Mouse (Mus musculus): Measurements from ENCODE around the gene Onecut3. TPM values are rescaled to one million over a fixed set of nuclear protein-coding genes. Genes with fewer than 3 reads are reported as not detected.
A peak's percentile ranks its signal among the peaks of the same experiment; 100 is the strongest.

Gene Onecut3
- polyA plus RNA-seq, 1 experiment from 2014 or later: 0.05 TPM

DNA sequence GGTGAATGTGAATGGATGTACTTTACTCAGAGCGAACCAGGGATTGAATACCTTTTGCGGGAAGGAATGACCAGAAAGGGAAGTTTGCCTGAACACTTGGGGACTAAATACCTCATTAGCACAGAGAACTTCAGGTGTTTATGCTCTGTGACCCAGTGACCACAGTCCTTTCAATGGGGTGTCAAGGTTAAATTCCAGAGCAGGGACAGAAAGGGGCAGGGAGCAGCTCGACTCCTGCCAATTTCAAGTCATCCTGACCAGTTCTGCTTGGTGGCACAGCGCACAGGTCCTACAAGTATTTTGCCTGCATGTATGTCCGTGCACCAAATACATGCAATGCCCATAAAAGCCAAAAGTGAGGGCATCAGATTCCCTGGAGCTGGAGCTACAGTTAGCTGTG is 29.6 kb upstream of the Onecut3 start:
- H3K4me2 ChIP-seq (replicated peaks; ENCODE audit: low read depth): no peak overlapping the region
- TF ChIP-seq CTCF (IDR thresholded peaks at IDR 0.05; ENCODE audit: low read depth): no peak
- no peak overlapping the region for H3K9ac ChIP-seq (ENCODE audit: low read depth, low read length)
- no peaks in the 10 kb centered on the region for H3K9me3 ChIP-seq (ENCODE audit: control insufficient read depth)
- H3K36me3 ChIP-seq (ENCODE audit: control insufficient read depth, insufficient read depth): no peaks in the 10 kb centered on the region
- H3K4me3 ChIP-seq (ENCODE audit: low read depth, low read length): no peak overlapping the region
- ATAC-seq: no peak
- no peaks in the 10 kb centered on the region for H3K4me1 ChIP-seq (replicated peaks; ENCODE audit: control insufficient read depth, insufficient read depth, low read length)
- H3K27ac ChIP-seq (ENCODE audit: low read depth, low read length): no peak overlapping the region
- H3K27me3 ChIP-seq (replicated peaks; ENCODE audit: control insufficient read depth, insufficient read depth, low read length): peaks cover 20% of the 10 kb centered on the region
- WGBS: 70% methylated on average over 5 of the region's 5 CpGs

DNA sequence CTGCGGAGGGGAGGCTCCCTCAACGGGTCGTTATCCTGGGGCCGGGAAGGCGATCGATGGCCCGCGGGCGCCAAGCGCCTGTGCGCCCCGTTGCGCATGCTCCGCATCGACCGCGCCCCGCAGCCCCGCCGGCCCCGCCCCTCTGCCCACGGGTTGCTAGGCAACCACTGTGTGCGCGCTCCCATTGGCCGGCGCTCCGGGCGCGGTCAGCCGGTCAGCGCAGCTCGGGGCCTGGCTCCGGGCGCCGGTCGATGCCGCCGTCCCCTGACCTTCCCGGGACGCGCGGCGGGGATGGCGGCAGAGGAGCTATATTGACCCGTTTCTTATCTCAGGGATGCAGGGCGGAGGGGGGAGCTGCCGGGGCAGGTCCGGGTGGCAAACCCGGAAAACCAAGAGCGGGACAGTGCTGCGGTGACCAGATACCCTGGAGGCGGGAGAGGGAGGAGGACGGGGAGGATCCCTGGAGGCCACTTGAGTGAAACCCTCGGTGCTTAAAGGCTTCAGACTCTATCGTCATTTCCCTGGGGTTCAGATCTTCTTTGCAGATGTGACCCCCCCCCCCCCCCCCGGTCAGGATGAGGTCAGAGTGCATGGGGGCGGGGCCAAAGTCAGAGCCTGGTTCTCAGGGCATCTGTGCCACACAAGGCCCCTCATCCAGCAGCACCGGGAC is 19.2 kb upstream of the Onecut3 start:
- WGBS: under 1% methylated on average over 57 of the region's 58 CpGs
- ATAC-seq: peak; percentile 85
- H3K4me1 ChIP-seq (replicated peaks; ENCODE audit: control insufficient read depth, insufficient read depth, low read length): no peaks in the 10 kb centered on the region
- H3K27ac ChIP-seq (ENCODE audit: low read depth, low read length): no peak overlapping the region
- H3K9me3 ChIP-seq (ENCODE audit: control insufficient read depth): no peaks in the 10 kb centered on the region
- peaks cover 16% of the 10 kb centered on the region for H3K27me3 ChIP-seq (replicated peaks; ENCODE audit: control insufficient read depth, insufficient read depth, low read length)
- H3K36me3 ChIP-seq (ENCODE audit: control insufficient read depth, insufficient read depth): no peaks in the 10 kb centered on the region
- TF ChIP-seq CTCF (IDR thresholded peaks at IDR 0.05; ENCODE audit: low read depth): no peak
- peak overlapping the region; percentile 26; the same call in 1 of the 2 replicates for H3K9ac ChIP-seq (ENCODE audit: low read depth, low read length)
- peak overlapping the region; percentile 73 for H3K4me2 ChIP-seq (replicated peaks; ENCODE audit: low read depth)
- peak overlapping the region; percentile 41 for H3K4me3 ChIP-seq (ENCODE audit: low read depth, low read length)

GRCm38 (mm10) chr10:80478531-80478930 is 16.1 kb upstream of the Onecut3 start:
- H3K4me3 ChIP-seq (ENCODE audit: low read depth, low read length): no peak overlapping the region
- H3K27ac ChIP-seq (ENCODE audit: low read depth, low read length): no peak overlapping the region
- H3K9me3 ChIP-seq (ENCODE audit: control insufficient read depth): no peaks in the 10 kb centered on the region
- peaks cover 14% of the 10 kb centered on the region for H3K27me3 ChIP-seq (replicated peaks; ENCODE audit: control insufficient read depth, insufficient read depth, low read length)
- 88% methylated on average over 5 of the region's 5 CpGs for WGBS
- TF ChIP-seq CTCF (IDR thresholded peaks at IDR 0.05; ENCODE audit: low read depth): no peak
- H3K4me1 ChIP-seq (replicated peaks; ENCODE audit: control insufficient read depth, insufficient read depth, low read length): no peaks in the 10 kb centered on the region
- no peak overlapping the region for H3K9ac ChIP-seq (ENCODE audit: low read depth, low read length)
- H3K4me2 ChIP-seq (replicated peaks; ENCODE audit: low read depth): no peak overlapping the region
- no peaks in the 10 kb centered on the region for H3K36me3 ChIP-seq (ENCODE audit: control insufficient read depth, insufficient read depth)
- no peak for ATAC-seq

DNA sequence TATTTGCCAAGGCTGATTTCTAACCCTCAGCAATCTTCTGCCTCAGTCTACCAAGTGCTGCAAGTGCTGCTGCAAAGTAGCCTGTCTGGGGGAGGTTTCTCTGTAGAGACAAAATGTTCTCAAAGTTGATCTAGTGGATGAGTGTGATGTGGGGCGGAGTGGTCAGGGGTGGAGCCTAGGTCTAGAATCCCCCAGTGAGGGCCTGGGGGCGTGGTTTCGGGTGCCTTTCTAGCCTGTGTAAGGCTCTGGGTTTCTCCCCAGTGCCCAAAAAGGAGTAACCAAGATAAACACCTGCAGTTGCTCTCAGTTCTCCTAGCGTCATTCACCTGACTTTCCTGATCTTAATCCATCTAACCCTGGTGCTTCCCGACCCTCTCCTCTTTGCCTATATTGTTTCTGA is 13.6 kb upstream of the Onecut3 start:
- H3K9me3 ChIP-seq (ENCODE audit: control insufficient read depth): no peaks in the 10 kb centered on the region
- H3K4me2 ChIP-seq (replicated peaks; ENCODE audit: low read depth): no peak overlapping the region
- no peak for ATAC-seq
- WGBS: 22% methylated on average over 5 of the region's 5 CpGs
- no peak overlapping the region for H3K4me3 ChIP-seq (ENCODE audit: low read depth, low read length)
- H3K4me1 ChIP-seq (replicated peaks; ENCODE audit: control insufficient read depth, insufficient read depth, low read length): no peaks in the 10 kb centered on the region
- H3K36me3 ChIP-seq (ENCODE audit: control insufficient read depth, insufficient read depth): no peaks in the 10 kb centered on the region
- H3K27me3 ChIP-seq (replicated peaks; ENCODE audit: control insufficient read depth, insufficient read depth, low read length): peaks cover 27% of the 10 kb centered on the region
- no peak overlapping the region for H3K27ac ChIP-seq (ENCODE audit: low read depth, low read length)
- no peak overlapping the region for H3K9ac ChIP-seq (ENCODE audit: low read depth, low read length)
- no peak for TF ChIP-seq CTCF (IDR thresholded peaks at IDR 0.05; ENCODE audit: low read depth)

- H3K36me3 ChIP-seq (ENCODE audit: control insufficient read depth, insufficient read depth): no peaks in the 10 kb centered on the region
- no peak overlapping the region for H3K4me3 ChIP-seq (ENCODE audit: low read depth, low read length)
- 69% methylated on average over 7 of the region's 7 CpGs for WGBS
- H3K4me1 ChIP-seq (replicated peaks; ENCODE audit: control insufficient read depth, insufficient read depth, low read length): no peaks in the 10 kb centered on the region
- no peak overlapping the region for H3K9ac ChIP-seq (ENCODE audit: low read depth, low read length)
- H3K4me2 ChIP-seq (replicated peaks; ENCODE audit: low read depth): no peak overlapping the region
- TF ChIP-seq CTCF (IDR thresholded peaks at IDR 0.05; ENCODE audit: low read depth): peak; percentile 58
- 0 out of 2 replicates have a peak, but pooled peaks cover 2% of the 10 kb centered on the region for H3K9me3 ChIP-seq (ENCODE audit: control insufficient read depth)
- H3K27me3 ChIP-seq (replicated peaks; ENCODE audit: control insufficient read depth, insufficient read depth, low read length): peaks cover 62% of the 10 kb centered on the region
- no peak overlapping the region for H3K27ac ChIP-seq (ENCODE audit: low read depth, low read length)
- ATAC-seq: no peak
Observed at GRCm38 (mm10) chr10:80486862-80487379, 7.7 kb upstream of the Onecut3 start.

DNA sequence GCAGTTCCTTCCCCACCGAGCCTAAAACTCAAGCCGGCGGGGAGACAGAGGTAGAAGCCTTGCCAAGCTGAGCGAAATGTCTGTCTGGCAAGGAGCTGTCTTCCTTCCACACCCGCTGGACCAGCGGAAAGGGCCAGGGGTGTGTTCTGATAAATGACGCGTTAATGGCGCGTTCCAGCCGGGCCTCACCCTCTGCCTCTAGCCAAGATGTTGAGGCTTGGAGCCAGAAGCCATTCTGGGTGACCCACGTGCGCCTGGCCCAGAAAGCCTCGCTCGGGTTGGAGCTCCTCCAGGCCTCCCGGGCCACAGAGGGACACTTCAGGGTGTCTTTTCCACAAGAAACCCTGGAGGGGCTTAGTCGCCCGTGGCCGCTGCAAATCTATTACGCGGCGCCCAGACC is 4.6 kb upstream of the Onecut3 start:
- no peak overlapping the region for H3K4me3 ChIP-seq (ENCODE audit: low read depth, low read length)
- 0 out of 2 replicates have a peak, but pooled peaks cover 2% of the 10 kb centered on the region for H3K9me3 ChIP-seq (ENCODE audit: control insufficient read depth)
- peaks cover 80% of the 10 kb centered on the region for H3K27me3 ChIP-seq (replicated peaks; ENCODE audit: control insufficient read depth, insufficient read depth, low read length)
- TF ChIP-seq CTCF (IDR thresholded peaks at IDR 0.05; ENCODE audit: low read depth): no peak
- no peak overlapping the region for H3K9ac ChIP-seq (ENCODE audit: low read depth, low read length)
- 1% methylated on average over 22 of the region's 22 CpGs for WGBS
- no peaks in the 10 kb centered on the region for H3K36me3 ChIP-seq (ENCODE audit: control insufficient read depth, insufficient read depth)
- no peak for ATAC-seq
- H3K4me1 ChIP-seq (replicated peaks; ENCODE audit: control insufficient read depth, insufficient read depth, low read length): no peaks in the 10 kb centered on the region
- no peak overlapping the region for H3K4me2 ChIP-seq (replicated peaks; ENCODE audit: low read depth)
- H3K27ac ChIP-seq (ENCODE audit: low read depth, low read length): no peak overlapping the region
